Mouse (Mus musculus): ENCODE data around the gene B3gntl1. TPM values are rescaled to one million over a fixed set of nuclear protein-coding genes. Genes with fewer than 3 reads are reported as not detected.
A peak's percentile ranks its signal among the peaks of the same experiment; 100 is the strongest.

The B3gntl1 gene
- polyA plus RNA-seq (2012; ENCODE audit: insufficient read depth, insufficient read length, missing spikeins) = 2.0 and 3.0 TPM in 2 replicates

DNA sequence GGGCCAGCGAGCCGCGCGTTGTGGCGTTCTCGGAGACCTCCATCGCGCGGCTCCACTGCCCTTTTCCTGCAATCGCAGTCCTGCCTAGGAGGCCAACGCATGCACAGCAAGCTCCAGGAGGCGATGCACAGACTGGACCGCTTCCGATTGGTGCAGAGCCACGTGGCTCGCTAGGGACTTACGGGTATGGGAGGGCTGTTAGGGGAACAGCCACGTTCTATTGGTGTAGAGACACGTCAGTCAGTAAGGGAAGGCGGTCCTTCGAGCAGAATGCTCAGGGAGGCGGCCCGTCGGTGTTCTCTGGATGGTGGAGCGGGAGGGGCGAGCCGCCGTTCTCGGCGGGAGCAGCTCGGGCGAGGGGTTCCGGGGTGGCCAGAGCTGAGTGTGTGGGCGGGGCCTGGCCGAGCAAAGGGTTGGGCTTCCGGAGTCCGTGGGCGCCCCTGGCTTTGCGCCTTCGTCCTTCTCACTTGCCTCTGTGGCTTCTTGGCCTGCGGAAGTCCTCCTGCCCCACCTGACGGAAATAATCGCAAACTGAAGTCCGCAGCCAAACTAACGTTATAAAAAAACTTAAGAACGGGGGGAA lies at the start of gene B3gntl1:
TSS of gene B3gntl1 (minus strand) at position 164 of the 583 bp plus-strand sequence.
- peak within 1 kb of the TSS; percentile 76 for H3K4me3 ChIP-seq (ENCODE audit: insufficient read depth, low read depth, low read length)
- peak within 1 kb of the TSS; percentile 87 for H3K27ac ChIP-seq (replicated peaks; ENCODE audit: low read depth, low read length)
- peaks cover 4% of the 10 kb centered on the region; the same call in 1 of the 2 replicates for H3K4me1 ChIP-seq (ENCODE audit: control insufficient read depth, insufficient read depth, insufficient read length, low read length)

DNA sequence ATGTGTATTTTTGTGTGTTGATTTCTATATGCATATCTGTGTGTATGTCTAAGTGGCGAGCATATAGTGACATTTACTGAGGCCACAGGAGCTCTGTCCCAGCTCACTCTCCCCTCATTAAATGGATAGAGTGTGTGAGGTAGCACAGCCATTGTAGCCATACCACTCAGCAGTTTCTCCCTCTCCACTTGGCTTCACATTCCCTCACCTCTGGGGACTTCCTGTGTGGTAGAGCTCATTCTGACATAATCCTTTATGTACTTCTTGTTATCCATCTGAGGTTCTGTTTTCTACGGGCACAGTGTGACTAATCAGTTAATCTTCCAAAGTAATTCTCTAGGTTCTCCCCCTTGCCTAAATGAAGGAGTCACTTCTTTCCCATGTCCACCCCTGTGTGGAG lies 49.5 kb upstream of the B3gntl1 start:
- Histone ChIP-seq H3K4me1 (ENCODE audit: control insufficient read depth, insufficient read depth, insufficient read length, low read length) (no peaks in the 10 kb centered on the region), H3K27ac (replicated peaks; ENCODE audit: low read depth, low read length) (no peak overlapping the region), H3K4me3 (ENCODE audit: insufficient read depth, low read depth, low read length) (no peak overlapping the region)

DNA sequence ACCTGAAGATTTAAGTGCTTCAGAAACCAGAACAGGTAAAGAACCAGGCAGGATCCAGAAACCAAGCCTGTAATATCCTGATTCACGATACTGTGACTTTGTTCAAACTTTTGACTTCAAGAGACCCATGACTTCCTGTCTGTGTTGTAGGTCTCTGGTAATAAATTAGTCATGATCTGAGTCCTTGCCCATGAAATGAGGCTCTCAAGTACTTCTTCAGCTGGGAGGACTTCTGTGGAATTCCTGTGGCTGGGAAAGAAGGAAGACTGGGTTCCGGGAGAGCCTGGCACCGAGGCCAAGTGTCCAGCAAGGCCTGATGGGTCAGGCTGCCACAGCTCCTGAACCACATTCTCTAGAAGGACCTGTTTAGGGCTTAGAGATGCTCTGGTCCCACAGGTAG lies 47.8 kb upstream of the B3gntl1 start:
- no peak overlapping the region for H3K27ac ChIP-seq (replicated peaks; ENCODE audit: low read depth, low read length)
- H3K4me1 ChIP-seq (ENCODE audit: control insufficient read depth, insufficient read depth, insufficient read length, low read length) = no peaks in the 10 kb centered on the region
- H3K4me3 ChIP-seq (ENCODE audit: insufficient read depth, low read depth, low read length) = no peak overlapping the region

- H3K4me3 ChIP-seq (ENCODE audit: insufficient read depth, low read depth, low read length) = no peak overlapping the region
- H3K4me1 ChIP-seq (ENCODE audit: control insufficient read depth, insufficient read depth, insufficient read length, low read length) = peaks cover 8% of the 10 kb centered on the region
- no peak overlapping the region for H3K27ac ChIP-seq (replicated peaks; ENCODE audit: low read depth, low read length)
These were observed 44.8 kb upstream of the B3gntl1 start for GRCm38 (mm10) chr11:121717724-121718123.

GRCm38 (mm10) chr11:121714745-121715485 lies 42.0 kb upstream of the B3gntl1 start:
- Histone ChIP-seq H3K27ac (replicated peaks; ENCODE audit: low read depth, low read length) (no peak overlapping the region), H3K4me1 (ENCODE audit: control insufficient read depth, insufficient read depth, insufficient read length, low read length) (peaks cover 11% of the 10 kb centered on the region), H3K4me3 (ENCODE audit: insufficient read depth, low read depth, low read length) (no peak overlapping the region)

GRCm38 (mm10) chr11:121713569-121713968 lies 40.6 kb upstream of the B3gntl1 start:
- Histone ChIP-seq H3K4me3 (ENCODE audit: insufficient read depth, low read depth, low read length) (no peak overlapping the region), H3K27ac (replicated peaks; ENCODE audit: low read depth, low read length) (peak overlapping the region; percentile 50), H3K4me1 (ENCODE audit: control insufficient read depth, insufficient read depth, insufficient read length, low read length) (peaks cover 11% of the 10 kb centered on the region)

- H3K27ac ChIP-seq (replicated peaks; ENCODE audit: low read depth, low read length) = peak overlapping the region; percentile 50
- H3K4me3 ChIP-seq (ENCODE audit: insufficient read depth, low read depth, low read length) = no peak overlapping the region
These were observed 40.0 kb upstream of the B3gntl1 start for GRCm38 (mm10) chr11:121712987-121713386.

DNA sequence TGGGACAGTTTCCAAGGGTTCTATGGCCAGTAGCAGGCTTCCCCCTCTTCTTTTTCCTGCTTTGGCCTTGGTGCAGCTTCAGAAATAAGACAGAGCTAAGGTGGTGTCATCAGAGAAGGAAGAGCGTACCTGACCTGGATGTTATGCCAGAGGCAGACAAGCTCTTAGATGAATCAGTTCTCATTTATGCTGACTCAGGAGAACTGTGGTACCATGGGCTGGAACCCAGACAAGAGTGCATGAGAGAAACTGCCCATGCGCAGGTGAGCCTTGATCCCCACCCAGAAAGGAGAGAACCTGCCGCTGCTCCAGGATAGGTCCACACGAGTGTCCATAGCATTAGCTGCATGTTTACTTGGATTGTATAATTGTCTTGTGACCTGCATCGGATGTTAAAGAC lies 37.3 kb upstream of the B3gntl1 start:
- Histone ChIP-seq H3K4me3 (ENCODE audit: insufficient read depth, low read depth, low read length) (no peak overlapping the region), H3K27ac (replicated peaks; ENCODE audit: low read depth, low read length) (no peak overlapping the region), H3K4me1 (ENCODE audit: control insufficient read depth, insufficient read depth, insufficient read length, low read length) (peaks cover 11% of the 10 kb centered on the region)

More at GRCm38 (mm10) chr11:121712987-121713386, 40.0 kb upstream of the B3gntl1 start:
- H3K4me1 ChIP-seq (ENCODE audit: control insufficient read depth, insufficient read depth, insufficient read length, low read length) = peaks cover 11% of the 10 kb centered on the region

DNA sequence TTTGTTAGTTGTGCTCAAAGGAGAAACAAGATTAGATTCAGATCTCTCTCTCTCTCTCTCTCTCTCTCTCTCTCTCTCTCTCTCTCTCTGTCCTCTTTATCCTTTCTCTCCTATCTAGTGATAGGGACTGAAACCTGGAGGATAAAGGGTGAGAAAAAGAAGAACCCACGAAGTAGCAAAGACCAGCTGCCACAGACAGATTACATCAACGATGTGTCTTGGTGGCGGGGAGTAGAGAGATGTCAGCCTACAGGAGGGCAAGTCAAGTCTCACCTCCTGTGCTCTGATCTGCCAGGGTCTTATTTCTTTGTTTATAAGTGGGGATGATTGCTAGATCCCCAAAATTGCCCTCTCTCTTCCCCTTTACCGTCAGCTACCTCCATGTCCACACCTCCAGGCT lies 36.3 kb upstream of the B3gntl1 start:
- H3K27ac ChIP-seq (replicated peaks; ENCODE audit: low read depth, low read length) = no peak overlapping the region
- H3K4me3 ChIP-seq (ENCODE audit: insufficient read depth, low read depth, low read length) = no peak overlapping the region

GRCm38 (mm10) chr11:121706521-121707005 lies 33.6 kb upstream of the B3gntl1 start:
- no peak overlapping the region for H3K27ac ChIP-seq (replicated peaks; ENCODE audit: low read depth, low read length)
- H3K4me1 ChIP-seq (ENCODE audit: control insufficient read depth, insufficient read depth, insufficient read length, low read length) = 0 out of 2 replicates have a peak, but pooled peaks cover 3% of the 10 kb centered on the region
- H3K4me3 ChIP-seq (ENCODE audit: insufficient read depth, low read depth, low read length) = peak overlapping the region; percentile 5; the same call in 1 of the 2 replicates

More for the DNA sequence above, 36.3 kb upstream of the B3gntl1 start:
- H3K4me1 ChIP-seq (ENCODE audit: control insufficient read depth, insufficient read depth, insufficient read length, low read length) = peaks cover 11% of the 10 kb centered on the region

DNA sequence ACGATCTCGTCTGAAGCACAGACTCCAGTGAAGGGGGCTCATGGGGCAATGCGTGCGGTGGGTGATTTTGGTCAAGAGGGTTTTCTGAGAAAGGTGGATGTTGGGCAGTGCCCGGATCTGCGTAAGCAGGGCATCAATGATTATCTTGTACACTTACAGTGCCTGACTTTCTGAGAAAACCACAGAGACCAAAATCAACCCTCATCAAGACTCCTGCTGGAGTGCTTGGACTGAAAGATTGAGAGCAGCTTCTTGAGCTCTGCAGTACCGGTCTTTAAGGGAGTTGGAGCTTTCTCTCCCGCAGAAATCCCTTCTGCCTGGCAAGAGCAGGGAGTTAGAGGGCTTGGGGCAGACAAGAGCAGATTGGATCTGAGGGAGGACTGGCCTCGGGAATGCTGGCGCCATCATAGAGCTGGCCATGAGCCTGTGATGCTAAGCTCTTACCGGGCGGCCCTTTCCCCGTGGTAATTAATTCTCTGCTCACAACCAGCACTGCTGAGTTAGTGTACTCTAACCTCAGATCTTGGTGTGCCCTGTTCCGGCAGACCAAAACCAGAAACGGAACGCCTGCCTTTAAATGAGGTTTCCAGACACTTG lies 30.8 kb upstream of the B3gntl1 start:
- H3K27ac ChIP-seq (replicated peaks; ENCODE audit: low read depth, low read length) = peak overlapping the region; percentile 56
- H3K4me3 ChIP-seq (ENCODE audit: insufficient read depth, low read depth, low read length) = peak overlapping the region; percentile 78
- H3K4me1 ChIP-seq (ENCODE audit: control insufficient read depth, insufficient read depth, insufficient read length, low read length) = 0 out of 2 replicates have a peak, but pooled peaks cover 3% of the 10 kb centered on the region

GRCm38 (mm10) chr11:121702895-121703618 lies 30.1 kb upstream of the B3gntl1 start:
- H3K4me1 ChIP-seq (ENCODE audit: control insufficient read depth, insufficient read depth, insufficient read length, low read length) = 0 out of 2 replicates have a peak, but pooled peaks cover 3% of the 10 kb centered on the region
- peak overlapping the region; percentile 78 for H3K27ac ChIP-seq (replicated peaks; ENCODE audit: low read depth, low read length)
- H3K4me3 ChIP-seq (ENCODE audit: insufficient read depth, low read depth, low read length) = peak overlapping the region; percentile 78

DNA sequence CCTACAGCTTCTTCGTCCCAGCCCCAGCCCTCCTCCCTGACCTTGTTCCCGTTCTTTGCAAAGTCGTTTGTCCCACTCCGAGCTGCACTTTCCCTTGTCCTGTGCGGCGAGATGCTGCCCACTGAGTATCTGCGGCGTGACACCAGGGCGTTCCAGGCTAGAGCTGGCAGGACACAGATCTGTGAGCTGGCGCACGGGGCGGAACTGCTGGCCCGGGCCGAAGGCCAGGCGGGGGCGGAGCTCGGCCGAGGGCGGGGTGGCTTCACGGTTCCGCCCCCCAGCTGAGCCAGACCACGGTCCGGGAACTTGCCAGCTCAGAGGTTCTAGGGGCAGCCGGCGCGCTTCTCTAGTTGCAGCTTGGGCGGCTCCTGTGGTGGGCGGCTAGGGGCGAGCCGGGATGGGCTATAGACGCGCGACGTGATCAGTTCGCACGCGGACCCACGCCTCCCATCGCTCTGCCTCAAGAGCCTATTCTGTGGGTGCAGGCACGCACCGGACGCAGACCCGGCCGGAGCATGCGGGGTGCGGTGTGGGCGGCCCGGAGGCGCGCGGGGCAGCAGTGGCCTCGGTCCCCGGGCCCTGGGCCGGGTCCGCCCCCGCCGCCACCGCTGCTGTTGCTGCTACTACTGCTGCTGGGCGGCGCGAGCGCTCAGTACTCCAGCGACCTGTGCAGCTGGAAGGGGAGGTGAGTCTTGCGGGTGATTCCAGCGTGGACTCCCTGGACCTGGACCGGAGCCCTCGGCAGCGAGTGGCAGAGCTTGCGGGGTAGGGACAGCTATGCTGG lies 29.4 kb upstream of the B3gntl1 start:
- Histone ChIP-seq H3K27ac (replicated peaks; ENCODE audit: low read depth, low read length) (peak overlapping the region; percentile 78), H3K4me3 (ENCODE audit: insufficient read depth, low read depth, low read length) (peak overlapping the region; percentile 78), H3K4me1 (ENCODE audit: control insufficient read depth, insufficient read depth, insufficient read length, low read length) (0 out of 2 replicates have a peak, but pooled peaks cover 3% of the 10 kb centered on the region)

GRCm38 (mm10) chr11:121701244-121701643 lies 28.3 kb upstream of the B3gntl1 start, which contains the start of gene Metrnl:
TSS of gene Metrnl (plus strand) at chr11:121701544.
- peak within 1 kb of the TSS; percentile 78 for H3K27ac ChIP-seq (replicated peaks; ENCODE audit: low read depth, low read length)
- 0 out of 2 replicates have a peak, but pooled peaks cover 3% of the 10 kb centered on the region for H3K4me1 ChIP-seq (ENCODE audit: control insufficient read depth, insufficient read depth, insufficient read length, low read length)
- H3K4me3 ChIP-seq (ENCODE audit: insufficient read depth, low read depth, low read length) = peak within 1 kb of the TSS; percentile 78

All from brown adipose tissue, adult 24 weeks (tissue).